Mouse (Mus musculus) forebrain, embryonic 16.5 days (tissue): ENCODE results near the gene Aif1. TPM values are rescaled to one million over a fixed set of nuclear protein-coding genes. Genes with fewer than 3 reads are reported as not detected.

Experiments
- ATAC-seq: fragments of 200-750 bp; cut with Nextera tagmentation; 2 replicates; pipeline ENCODE4 v1.8.0; 2017; ENCODE audit warnings: mild to moderate bottlenecking, moderate library complexity
- H3K27ac ChIP-seq: fragments of 300-500 bp; sonication (generic); 2 replicates; pipeline ENCODE4 v1.5.1; 2014; ENCODE audit warnings: low read length, control low read depth
- H3K27me3 ChIP-seq: fragments of 300-500 bp; sonication (generic); replicated peaks from 2 replicates; pipeline ENCODE4 v1.6.1; 2014; ENCODE audit warnings: low read length; ENCODE audit not compliant: control insufficient read depth, insufficient read depth
- H3K36me3 ChIP-seq: fragments of 300-500 bp; sonication (generic); 2 replicates; pipeline ENCODE4 v1.6.1; 2014; ENCODE audit not compliant: control insufficient read depth, insufficient read depth
- H3K4me1 ChIP-seq: fragments of 300-500 bp; sonication (generic); replicated peaks from 2 replicates; pipeline ENCODE4 v1.6.1; 2014; ENCODE audit warnings: low read length; ENCODE audit not compliant: control insufficient read depth, insufficient read depth
- H3K4me2 ChIP-seq: fragments of 300-500 bp; sonication (generic); 2 replicates; pipeline ENCODE4 v1.6.1; 2014; ENCODE audit warnings: mild to moderate bottlenecking, low read length, control low read depth
- H3K4me3 ChIP-seq: fragments of 300-500 bp; sonication (generic); replicated peaks from 2 replicates; pipeline ENCODE4 v1.5.1; 2014; ENCODE audit warnings: mild to moderate bottlenecking, low read length, control low read depth
- H3K9ac ChIP-seq: fragments of 300-500 bp; sonication (generic); replicated peaks from 2 replicates; pipeline ENCODE4 v1.6.1; 2014; ENCODE audit warnings: low read depth, low read length, control low read depth
- H3K9me3 ChIP-seq: fragments of 300-500 bp; sonication (generic); 2 replicates; pipeline ENCODE4 v1.6.1; 2016; ENCODE audit warnings: low read length; ENCODE audit not compliant: control insufficient read depth
- WGBS: fragments of 180-500 bp; shearing (Covaris S2); extraction: QIAGEN DNeasy Blood & Tissue Kit; methylation state at CpG from one replicate; pipeline ENCODE4 v1.1.7; 2014; 5-methylcytosine and 5-hydroxymethylcytosine counted together
- polyA plus RNA-seq: library from polyadenylated mRNA; unstranded; fragments of >200 nt; fragmentation: Nextera tagmentation; extraction: Ambion mirVana; gene quantifications from 2 replicates; pipeline ENCODE4 v1.2.1, GENCODE M21; 2015

Aif1 gene
- polyA plus RNA-seq, 1 experiment from 2014 or later: 5.9 TPM

DNA sequence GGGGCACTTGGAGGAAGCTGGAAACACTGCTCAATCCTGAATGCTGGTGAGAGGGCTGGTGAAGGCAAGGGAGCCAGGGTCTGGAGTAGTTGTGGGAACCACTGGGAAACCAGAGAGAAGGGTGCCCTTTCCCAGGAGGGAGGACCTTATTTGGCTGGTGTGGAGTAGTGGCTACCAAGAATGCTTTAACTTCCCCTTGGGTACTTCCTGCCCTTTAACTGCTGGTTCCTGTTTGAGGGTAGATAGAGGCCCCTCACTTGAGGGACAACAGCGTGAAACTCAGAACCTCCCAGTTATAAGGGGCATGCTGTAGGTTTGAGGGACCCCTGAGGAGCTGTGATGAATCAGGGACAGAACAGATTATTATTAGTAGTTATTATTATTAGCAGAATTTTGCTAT, 13.3 kb upstream of the Aif1 start:
- H3K27ac ChIP-seq: no peak overlapping the region
- no peak overlapping the region for H3K4me2 ChIP-seq
- no peak overlapping the region for H3K4me3 ChIP-seq
- no peak overlapping the region for H3K9ac ChIP-seq
- H3K9me3 ChIP-seq: no peaks in the 10 kb centered on the region
- no peak for ATAC-seq
- WGBS: 85% methylated on average over 1 of the region's 1 CpGs
- peaks cover 9% of the 10 kb centered on the region for H3K4me1 ChIP-seq
- peaks cover 1% of the 10 kb centered on the region; the same call in 1 of the 2 replicates for H3K27me3 ChIP-seq
- no peaks in the 10 kb centered on the region for H3K36me3 ChIP-seq

DNA sequence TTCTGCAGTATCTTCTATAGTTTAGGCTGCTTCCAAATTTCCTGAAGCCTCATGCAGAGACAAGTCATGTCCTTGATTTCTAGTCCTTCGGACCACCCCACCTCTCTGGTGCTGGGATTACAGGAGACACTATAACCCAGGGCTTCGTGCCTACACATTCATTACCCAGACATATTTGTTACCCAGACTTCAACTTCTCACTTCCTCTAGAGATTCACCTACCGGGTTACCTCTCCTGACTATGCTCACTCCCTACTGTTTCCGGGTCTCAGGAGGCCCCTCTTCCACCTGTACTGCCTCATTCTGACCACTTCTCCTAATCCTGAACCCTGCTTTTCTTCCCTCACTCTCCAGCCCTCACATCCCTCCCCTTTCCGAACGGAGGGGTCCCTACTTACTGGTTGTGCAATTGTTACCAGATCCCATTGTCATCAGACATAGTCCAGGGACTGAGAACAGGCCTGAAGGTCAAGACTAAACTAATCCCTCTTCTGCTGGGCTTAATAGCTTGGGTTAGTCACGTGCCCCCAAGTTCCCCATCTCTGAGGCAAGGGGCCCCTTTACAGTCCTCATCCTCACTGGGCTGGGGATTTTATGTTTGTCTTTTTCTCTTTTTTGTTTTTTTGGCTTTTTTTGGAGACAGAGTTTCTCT, 12.2 kb upstream of the Aif1 start, which contains the start of gene Lst1:
TSS of gene Lst1 (minus strand) at position 481 of the 652 bp plus-strand sequence.
- H3K9ac ChIP-seq: no peak within 1 kb of the TSS
- H3K4me2 ChIP-seq: no peak within 1 kb of the TSS
- no peak for ATAC-seq
- WGBS: 65% methylated on average over 7 of the region's 7 CpGs
- no peaks in the 10 kb centered on the region for H3K9me3 ChIP-seq
- no peak within 1 kb of the TSS for H3K27ac ChIP-seq
- H3K27me3 ChIP-seq: no peaks in the 10 kb centered on the region
- H3K4me3 ChIP-seq: no peak within 1 kb of the TSS
- peaks cover 9% of the 10 kb centered on the region for H3K4me1 ChIP-seq
- H3K36me3 ChIP-seq: no peaks in the 10 kb centered on the region

DNA sequence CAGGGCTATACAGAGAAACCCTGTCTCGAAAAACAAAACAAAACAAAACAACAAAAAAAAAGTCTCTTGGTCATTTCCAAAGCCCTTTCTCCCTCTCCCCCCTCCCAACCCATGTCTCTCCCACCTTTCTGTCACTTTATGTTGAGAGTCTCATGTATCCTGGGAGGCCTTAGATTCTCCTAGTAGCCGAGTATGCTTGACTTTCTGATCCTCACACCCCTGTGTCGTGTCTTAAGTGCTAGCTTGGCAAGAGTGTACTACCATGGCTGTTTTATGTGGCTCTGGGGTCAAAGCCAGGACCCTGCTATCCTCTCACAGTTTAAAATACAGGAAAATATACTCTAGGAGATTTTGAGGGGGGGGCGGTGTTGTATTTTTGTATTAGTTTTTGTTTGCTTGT, 11.5 kb upstream of the Aif1 start:
- H3K36me3 ChIP-seq: no peaks in the 10 kb centered on the region
- no peak for ATAC-seq
- WGBS: 73% methylated on average over 4 of the region's 4 CpGs
- peaks cover 9% of the 10 kb centered on the region for H3K4me1 ChIP-seq
- H3K9me3 ChIP-seq: no peaks in the 10 kb centered on the region
- no peaks in the 10 kb centered on the region for H3K27me3 ChIP-seq
- H3K4me3 ChIP-seq: no peak overlapping the region
- H3K27ac ChIP-seq: no peak overlapping the region
- no peak overlapping the region for H3K4me2 ChIP-seq
- H3K9ac ChIP-seq: no peak overlapping the region

DNA sequence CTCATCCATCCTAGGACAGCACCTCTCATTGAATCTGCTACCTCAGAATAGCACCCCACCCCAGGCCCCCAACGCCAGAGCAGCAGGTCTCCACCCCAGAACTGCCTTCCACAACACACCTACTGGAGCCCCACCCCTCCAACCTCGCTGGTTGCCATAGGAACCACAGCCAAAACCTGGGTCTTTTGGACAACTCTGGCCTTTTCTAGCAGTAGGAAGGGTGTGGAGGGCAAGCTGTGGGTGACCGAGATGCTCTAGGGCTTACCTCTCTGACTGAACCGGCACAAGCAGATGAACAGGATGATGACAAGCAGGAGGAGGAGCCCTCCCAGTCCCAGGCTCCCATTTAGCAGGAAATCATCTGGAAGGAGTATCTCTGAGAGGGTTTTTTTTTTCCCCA, 10.8 kb upstream of the Aif1 start:
- Histone ChIP-seq H3K9me3 (no peaks in the 10 kb centered on the region), H3K4me3 (peak overlapping the region; percentile 42), H3K4me1 (peaks cover 9% of the 10 kb centered on the region), H3K36me3 (no peaks in the 10 kb centered on the region), H3K9ac (peak overlapping the region; percentile 44), H3K27me3 (no peaks in the 10 kb centered on the region), H3K27ac (peak overlapping the region; percentile 81), H3K4me2 (peak overlapping the region; percentile 60)
- ATAC-seq: peak; percentile 38; the same call in 1 of the 2 replicates
- 3% methylated on average over 4 of the region's 4 CpGs for WGBS

DNA sequence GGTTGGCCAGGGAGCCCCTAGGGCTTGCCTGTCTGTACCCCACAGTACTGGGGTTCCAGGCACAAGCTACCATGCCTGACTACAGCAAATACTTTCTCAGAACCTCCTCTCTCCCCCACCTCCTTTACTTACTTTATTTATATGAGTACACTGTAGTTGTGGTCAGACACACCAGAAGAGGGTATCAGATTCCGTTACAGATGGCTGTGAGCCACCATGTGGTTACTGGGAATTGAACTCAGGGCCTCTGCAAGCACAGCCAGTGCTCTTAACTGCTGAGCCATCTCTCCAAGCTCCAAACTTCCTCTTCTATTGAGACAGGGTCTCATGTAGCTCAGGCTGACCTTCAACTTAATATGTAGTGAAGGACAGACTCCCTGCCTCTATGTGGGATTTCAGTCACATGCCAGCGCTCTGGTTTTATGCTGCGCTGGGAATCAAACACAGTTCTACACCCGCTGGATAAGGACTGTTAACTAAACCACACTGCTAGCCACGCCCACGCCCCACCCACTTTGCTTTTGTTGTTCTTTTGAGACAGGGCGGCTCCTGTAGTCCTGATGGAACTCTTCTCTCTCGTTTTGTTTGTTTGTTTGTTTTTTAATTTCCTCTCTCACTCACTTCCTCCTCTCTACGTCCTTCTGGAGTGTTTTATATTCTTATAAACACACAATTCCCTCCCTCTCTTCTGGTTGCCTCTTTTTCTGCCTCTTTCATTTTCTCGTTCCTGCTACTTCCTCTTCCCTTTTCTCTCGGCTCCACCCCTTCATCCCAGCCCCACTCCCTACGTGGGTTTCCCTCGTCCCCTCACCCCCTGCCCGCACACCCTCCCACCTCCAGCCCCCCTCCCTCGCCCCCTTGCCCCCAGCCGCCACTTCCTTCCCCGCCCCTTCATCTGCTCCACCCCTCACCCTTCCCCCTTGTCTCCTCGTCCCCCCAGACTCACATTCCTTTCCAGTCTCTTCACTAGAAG, 10.1 kb upstream of the Aif1 start:
- H3K4me2 ChIP-seq: peak overlapping the region; percentile 60
- peak overlapping the region; percentile 48 for H3K9ac ChIP-seq
- WGBS: 2% methylated on average over 18 of the region's 18 CpGs
- peak; percentile 69 for ATAC-seq
- H3K36me3 ChIP-seq: no peaks in the 10 kb centered on the region
- H3K9me3 ChIP-seq: no peaks in the 10 kb centered on the region
- H3K4me1 ChIP-seq: peaks cover 9% of the 10 kb centered on the region
- peak overlapping the region; percentile 81 for H3K27ac ChIP-seq
- H3K4me3 ChIP-seq: peak overlapping the region; percentile 42
- H3K27me3 ChIP-seq: no peaks in the 10 kb centered on the region

DNA sequence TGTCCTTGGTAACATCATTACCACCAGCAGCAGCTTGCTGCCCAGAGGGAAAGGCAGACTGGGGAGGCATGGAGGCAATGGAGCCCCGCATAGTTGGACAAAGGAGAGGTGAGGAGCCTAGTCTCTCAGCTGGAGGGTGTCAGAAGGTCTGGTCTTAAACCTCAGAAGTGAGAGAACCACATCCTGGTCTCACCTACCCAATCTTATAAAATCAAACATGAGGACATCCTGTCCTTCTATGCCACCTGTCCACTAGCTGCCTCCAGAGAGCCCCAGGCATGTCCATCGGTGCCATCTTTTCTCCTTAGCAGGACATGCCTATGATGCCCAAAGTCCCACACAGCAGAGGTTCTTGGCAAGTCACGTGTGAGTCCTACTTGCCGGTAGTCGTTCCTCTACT, 4.2 kb upstream of the Aif1 start:
- Histone ChIP-seq H3K27ac (no peak overlapping the region), H3K4me1 (no peaks in the 10 kb centered on the region), H3K4me3 (no peak overlapping the region), H3K27me3 (no peaks in the 10 kb centered on the region), H3K4me2 (no peak overlapping the region), H3K9ac (no peak overlapping the region), H3K9me3 (no peaks in the 10 kb centered on the region), H3K36me3 (no peaks in the 10 kb centered on the region)
- no peak for ATAC-seq
- WGBS: 91% methylated on average over 5 of the region's 5 CpGs

DNA sequence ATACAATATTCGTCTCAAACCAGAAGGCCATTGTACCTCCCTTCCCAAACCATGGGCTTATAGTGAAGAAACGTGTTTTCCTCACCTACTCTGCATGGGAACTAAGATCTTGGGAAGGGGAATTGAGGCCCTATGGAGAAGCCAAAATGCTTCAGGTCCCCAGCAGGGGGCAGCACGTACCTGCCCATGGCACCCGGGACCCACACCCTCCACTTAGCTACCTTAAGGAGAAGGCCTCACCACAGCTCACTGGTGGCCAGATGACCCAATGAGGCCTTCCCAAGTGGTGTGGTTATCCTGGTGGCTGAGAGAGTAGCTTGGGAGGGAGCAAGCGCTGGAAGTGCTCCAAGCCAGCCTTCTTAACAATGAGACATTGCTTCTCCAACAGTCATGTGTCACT, 2.7 kb upstream of the Aif1 start:
- Histone ChIP-seq H3K4me3 (no peak overlapping the region), H3K36me3 (no peaks in the 10 kb centered on the region), H3K9ac (no peak overlapping the region), H3K4me2 (no peak overlapping the region), H3K9me3 (no peaks in the 10 kb centered on the region), H3K27me3 (no peaks in the 10 kb centered on the region), H3K4me1 (no peaks in the 10 kb centered on the region), H3K27ac (no peak overlapping the region)
- 10% methylated on average over 5 of the region's 5 CpGs for WGBS
- ATAC-seq: 0 out of 2 replicates have a peak, but pooled peaks have one; percentile 49

DNA sequence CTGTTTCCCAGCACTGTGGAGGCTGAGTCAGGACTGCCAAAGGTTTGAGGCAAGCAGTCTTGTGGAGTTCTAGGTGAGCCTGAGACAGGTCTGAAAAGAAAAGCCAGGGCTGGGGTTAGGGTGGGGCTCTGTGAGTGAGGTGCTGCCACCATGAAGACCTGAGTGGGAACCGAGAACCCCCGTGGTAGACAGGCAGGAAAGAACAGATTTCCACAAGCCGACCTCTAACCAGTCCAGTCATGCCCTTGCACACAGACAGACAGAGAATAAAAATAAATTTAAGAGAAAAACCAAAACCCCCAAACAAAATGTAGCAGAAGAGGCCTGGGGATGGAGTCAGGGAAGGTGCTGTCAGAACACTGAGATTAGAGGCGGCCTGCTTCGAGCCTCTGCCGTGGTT, 486 bp downstream of the Aif1 start:
- 76% methylated on average over 6 of the region's 6 CpGs for WGBS
- Histone ChIP-seq H3K36me3 (no peaks in the 10 kb centered on the region), H3K27ac (no peak overlapping the region), H3K9ac (no peak overlapping the region), H3K9me3 (no peaks in the 10 kb centered on the region), H3K4me2 (no peak overlapping the region), H3K4me1 (no peaks in the 10 kb centered on the region), H3K27me3 (no peaks in the 10 kb centered on the region), H3K4me3 (no peak overlapping the region)
- ATAC-seq: no peak

DNA sequence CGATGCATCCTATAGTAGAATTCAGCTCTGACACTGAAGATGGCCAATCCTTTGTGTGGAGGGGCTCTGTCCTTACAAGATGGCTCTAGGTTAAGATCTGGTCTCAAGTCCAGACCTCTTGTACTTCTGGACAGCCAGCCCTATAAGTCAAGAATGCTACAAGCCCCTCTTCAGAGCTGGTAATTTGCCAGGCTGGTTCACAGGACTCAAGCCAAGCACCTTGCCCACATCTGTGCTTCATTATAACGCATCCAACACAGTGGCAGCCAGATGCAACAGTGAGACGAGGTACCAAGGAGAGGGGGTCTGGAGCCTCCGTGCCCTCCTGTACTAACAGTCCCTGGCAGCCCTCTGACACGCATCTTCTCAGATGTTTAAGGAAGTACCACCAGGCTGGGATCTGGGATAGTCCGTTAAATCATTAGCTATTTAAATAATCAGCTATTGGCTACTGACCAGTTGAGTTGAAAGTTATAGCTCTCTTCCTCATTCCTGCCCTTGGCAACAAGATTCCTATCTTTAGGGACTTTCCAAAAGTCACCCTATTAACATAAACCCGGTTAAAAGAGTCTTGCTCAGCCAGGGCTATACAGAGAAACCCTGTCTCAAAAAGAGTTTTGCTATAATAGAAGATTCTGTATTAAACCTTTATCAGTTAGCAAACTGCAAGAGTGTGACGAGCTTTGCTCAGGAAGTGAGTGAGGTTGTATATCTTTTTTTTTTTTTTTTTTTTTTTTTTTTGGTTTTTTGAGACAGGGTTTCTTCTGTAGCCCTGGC, 1.5 kb downstream of the Aif1 start:
- Histone ChIP-seq H3K9ac (no peak overlapping the region), H3K4me3 (no peak overlapping the region), H3K9me3 (no peaks in the 10 kb centered on the region), H3K27ac (no peak overlapping the region), H3K27me3 (no peaks in the 10 kb centered on the region), H3K36me3 (no peaks in the 10 kb centered on the region), H3K4me2 (no peak overlapping the region), H3K4me1 (no peaks in the 10 kb centered on the region)
- no peak for ATAC-seq
- WGBS: 73% methylated on average over 8 of the region's 8 CpGs
